Mouse (Mus musculus) liver, embryonic 13.5 days (tissue): Measurements from ENCODE around the gene C8g. TPM values are rescaled to one million over a fixed set of nuclear protein-coding genes. Genes with fewer than 3 reads are reported as not detected.
A peak's percentile ranks its signal among the peaks of the same experiment; 100 is the strongest.

ENCODE experiments used
- ATAC-seq: fragments of 200-750 bp; cut with Nextera tagmentation; 2 replicates; pipeline ENCODE4 v1.8.0; 2017; ENCODE audit warnings: low read depth, mild to moderate bottlenecking, moderate number of reproducible peaks, moderate library complexity
- DNase-seq: peaks from one replicate; pipeline ENCODE4 v3.0.0; 2022
- H3K27ac ChIP-seq: fragments of 300-500 bp; sonication (generic); 2 replicates; pipeline ENCODE4 v1.5.1; 2015; ENCODE audit warnings: moderate library complexity, mild to moderate bottlenecking, inconsistent platforms
- H3K27me3 ChIP-seq: fragments of 300-500 bp; sonication (generic); 2 replicates; pipeline ENCODE4 v1.6.1; 2015; ENCODE audit warnings: mild to moderate bottlenecking, inconsistent platforms
- H3K36me3 ChIP-seq: fragments of 300-500 bp; sonication (generic); 2 replicates; pipeline ENCODE4 v1.6.1; 2015; ENCODE audit warnings: mild to moderate bottlenecking, inconsistent platforms
- H3K4me1 ChIP-seq: fragments of 300-500 bp; sonication (generic); replicated peaks from 2 replicates; pipeline ENCODE4 v1.6.1; 2015; ENCODE audit warnings: inconsistent platforms
- H3K4me2 ChIP-seq: fragments of 300-500 bp; sonication (generic); 2 replicates; pipeline ENCODE4 v1.6.1; 2015; ENCODE audit warnings: inconsistent platforms, mild to moderate bottlenecking, moderate library complexity
- H3K4me3 ChIP-seq: fragments of 300-500 bp; sonication (generic); replicated peaks from 2 replicates; pipeline ENCODE4 v1.5.1; 2015; ENCODE audit warnings: mild to moderate bottlenecking, inconsistent platforms
- H3K9ac ChIP-seq: fragments of 300-500 bp; sonication (generic); 2 replicates; pipeline ENCODE4 v1.6.1; 2015; ENCODE audit warnings: mild to moderate bottlenecking, inconsistent platforms
- H3K9me3 ChIP-seq: fragments of 300-500 bp; sonication (generic); replicated peaks from 2 replicates; pipeline ENCODE4 v1.6.1; 2016; ENCODE audit warnings: inconsistent platforms
- WGBS: fragments of 180-500 bp; shearing (Covaris S2); methylation state at CpG from one replicate; pipeline ENCODE4 v1.1.7; 2015; ENCODE audit not compliant: insufficient replicate concordance; 5-methylcytosine and 5-hydroxymethylcytosine counted together
- polyA plus RNA-seq: library from polyadenylated mRNA; unstranded; fragments of >200 nt; fragmentation: Nextera tagmentation; extraction: Ambion mirVana; gene quantifications from 2 replicates; pipeline ENCODE4 v1.2.1, GENCODE M21; 2015

The C8g gene
- polyA plus RNA-seq, 1 experiment from 2014 or later = 26.8 TPM

DNA sequence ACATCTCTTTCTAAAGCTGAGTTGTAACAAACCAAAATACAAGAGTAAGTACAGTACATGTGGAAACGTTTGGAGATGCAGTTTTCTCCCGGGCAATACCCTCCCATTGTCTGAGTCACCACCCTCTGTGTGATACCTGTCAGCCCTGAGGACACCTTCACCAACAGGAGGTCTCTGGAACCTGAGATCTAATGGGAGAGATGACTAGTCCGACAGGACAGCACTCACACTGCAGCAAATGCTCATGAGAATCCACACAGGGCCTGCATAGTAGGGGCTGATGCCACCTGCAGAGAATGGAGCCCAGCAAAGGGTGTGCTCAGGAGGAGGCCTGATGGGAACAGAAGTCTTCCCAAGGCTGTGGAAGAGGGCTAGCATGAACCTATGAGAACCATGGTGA, 40.1 kb downstream of the C8g start:
- Histone ChIP-seq H3K36me3 (peaks cover 5% of the 10 kb centered on the region), H3K27ac (peak overlapping the region; percentile 79), H3K4me2 (peak overlapping the region; percentile 96), H3K27me3 (no peaks in the 10 kb centered on the region), H3K9ac (peak overlapping the region; percentile 28; the same call in 1 of the 2 replicates), H3K9me3 (no peaks in the 10 kb centered on the region), H3K4me3 (peak overlapping the region; percentile 78), H3K4me1 (peaks cover 50% of the 10 kb centered on the region)
- no peak for DNase-seq
- no peak for ATAC-seq
- 19% methylated on average over 3 of the region's 3 CpGs for WGBS

- Histone ChIP-seq H3K27me3 (no peaks in the 10 kb centered on the region), H3K36me3 (peaks cover 5% of the 10 kb centered on the region), H3K4me1 (peaks cover 51% of the 10 kb centered on the region), H3K4me3 (peak within 1 kb of the TSS; percentile 78), H3K9ac (peak within 1 kb of the TSS; percentile 85), H3K4me2 (peak within 1 kb of the TSS; percentile 96), H3K9me3 (no peaks in the 10 kb centered on the region), H3K27ac (peak within 1 kb of the TSS; percentile 89)
- ATAC-seq (peak; percentile 88), DNase-seq (peak; percentile 88)
- under 1% methylated on average over 48 of the region's 48 CpGs for WGBS
These were observed 40.8 kb downstream of the C8g start, which contains the start of gene Paxx for GRCm38 (mm10) chr2:25460551-25461309. Gene Paxx (minus strand): TSS chr2:25461094.

GRCm38 (mm10) chr2:25460135-25460534, 41.4 kb downstream of the C8g start:
- peaks cover 45% of the 10 kb centered on the region for H3K4me1 ChIP-seq
- H3K27me3 ChIP-seq = no peaks in the 10 kb centered on the region
- 39% methylated on average over 5 of the region's 5 CpGs for WGBS
- no peaks in the 10 kb centered on the region for H3K9me3 ChIP-seq
- H3K36me3 ChIP-seq = peaks cover 5% of the 10 kb centered on the region
- peak overlapping the region; percentile 96 for H3K4me2 ChIP-seq
- DNase-seq = no peak
- no peak for ATAC-seq
- H3K9ac ChIP-seq = peak overlapping the region; percentile 85
- H3K4me3 ChIP-seq = peak overlapping the region; percentile 78
- H3K27ac ChIP-seq = peak overlapping the region; percentile 89

- Histone ChIP-seq H3K36me3 (peaks cover 5% of the 10 kb centered on the region), H3K27ac (no peak overlapping the region), H3K9me3 (no peaks in the 10 kb centered on the region), H3K4me2 (no peak overlapping the region), H3K4me1 (peaks cover 40% of the 10 kb centered on the region), H3K4me3 (no peak overlapping the region), H3K9ac (no peak overlapping the region), H3K27me3 (no peaks in the 10 kb centered on the region)
- DNase-seq (no peak), ATAC-seq (no peak)
- 75% methylated on average over 5 of the region's 5 CpGs for WGBS
These were observed 42.6 kb downstream of the C8g start for GRCm38 (mm10) chr2:25458911-25459310.

- H3K27me3 ChIP-seq = no peaks in the 10 kb centered on the region
- H3K27ac ChIP-seq = no peak overlapping the region
- H3K4me2 ChIP-seq = no peak overlapping the region
- WGBS = 73% methylated on average over 9 of the region's 9 CpGs
- no peaks in the 10 kb centered on the region for H3K9me3 ChIP-seq
- H3K36me3 ChIP-seq = peaks cover 5% of the 10 kb centered on the region
- peaks cover 40% of the 10 kb centered on the region for H3K4me1 ChIP-seq
- H3K9ac ChIP-seq = no peak overlapping the region
- no peak overlapping the region for H3K4me3 ChIP-seq
- DNase-seq (no peak), ATAC-seq (no peak)
These were observed 44.3 kb downstream of the C8g start for GRCm38 (mm10) chr2:25457022-25457896.

- 54% methylated on average over 14 of the region's 14 CpGs for WGBS
- H3K4me2 ChIP-seq = no peak within 1 kb of the TSS
- no peak within 1 kb of the TSS for H3K4me3 ChIP-seq
- DNase-seq = no peak
- peaks cover 5% of the 10 kb centered on the region for H3K36me3 ChIP-seq
- no peak within 1 kb of the TSS for H3K27ac ChIP-seq
- no peak within 1 kb of the TSS for H3K9ac ChIP-seq
- ATAC-seq = no peak
- H3K4me1 ChIP-seq = peaks cover 35% of the 10 kb centered on the region
- no peaks in the 10 kb centered on the region for H3K9me3 ChIP-seq
- no peaks in the 10 kb centered on the region for H3K27me3 ChIP-seq
These were observed 45.1 kb downstream of the C8g start, which contains the start of gene Clic3 for GRCm38 (mm10) chr2:25456205-25456953. Gene Clic3 (plus strand): TSS chr2:25456838.

DNA sequence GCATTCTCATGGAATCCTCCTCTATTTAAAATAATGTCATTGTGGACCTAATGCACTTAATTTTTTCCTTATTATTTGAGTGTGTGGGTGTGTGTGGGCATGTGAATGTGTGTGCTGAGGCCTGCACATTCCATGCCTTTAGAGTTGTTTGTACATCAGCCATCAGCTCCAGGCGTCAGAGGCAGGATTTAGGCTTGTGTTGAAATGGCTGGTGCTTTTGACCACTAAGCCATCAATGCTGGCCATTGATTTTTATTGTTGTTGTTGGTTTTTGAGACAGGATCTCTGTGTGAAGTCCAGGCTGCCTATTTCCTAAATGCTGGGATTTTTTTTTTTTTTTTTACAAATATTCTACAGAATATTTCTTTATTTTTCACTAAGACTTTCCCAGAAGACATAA, 48.6 kb downstream of the C8g start:
- WGBS = 32% methylated on average over 1 of the region's 1 CpGs
- Histone ChIP-seq H3K4me3 (no peak overlapping the region), H3K4me1 (peaks cover 12% of the 10 kb centered on the region), H3K36me3 (no peaks in the 10 kb centered on the region; the same call in 1 of the 2 replicates), H3K27me3 (no peaks in the 10 kb centered on the region), H3K9me3 (no peaks in the 10 kb centered on the region), H3K4me2 (no peak overlapping the region), H3K27ac (no peak overlapping the region), H3K9ac (no peak overlapping the region)
- no peak for ATAC-seq
- DNase-seq = no peak

DNA sequence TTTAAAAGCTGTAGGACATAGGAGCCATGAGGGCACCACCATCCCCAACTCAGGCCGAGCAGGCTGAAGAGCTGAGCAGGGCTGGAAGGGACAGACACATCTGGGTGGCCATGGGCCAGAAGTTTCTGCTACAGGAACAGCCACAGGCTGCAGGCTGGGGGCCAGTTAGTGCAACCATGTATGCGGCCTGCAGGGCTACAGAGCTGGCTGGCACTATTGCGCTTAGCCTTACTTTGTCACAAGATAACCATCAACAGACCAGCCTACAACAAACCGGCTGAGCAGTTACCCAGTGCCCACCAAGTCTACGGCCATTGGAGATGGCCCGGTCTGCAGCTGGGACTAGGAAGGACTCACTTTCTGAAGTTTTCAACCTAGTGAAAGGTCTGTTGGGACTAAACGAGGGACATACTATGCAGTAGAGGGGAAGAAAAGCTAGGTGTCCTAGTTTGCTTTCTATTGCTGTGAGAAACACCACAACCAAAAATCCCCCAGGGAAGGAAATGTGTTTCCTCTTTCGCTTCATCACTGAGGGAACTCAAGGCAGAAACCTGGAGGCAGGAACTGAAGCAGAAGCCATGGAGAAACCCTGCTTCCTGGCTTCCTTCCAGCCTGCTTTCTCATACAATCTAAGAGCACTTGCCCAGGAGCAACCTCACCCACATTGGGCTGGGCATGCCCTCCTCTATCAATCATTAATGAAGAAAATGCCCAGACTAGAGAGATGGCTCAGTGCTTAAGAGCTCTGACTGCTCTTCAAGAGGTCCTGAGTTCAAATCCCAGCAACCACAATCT, 50.5 kb downstream of the C8g start:
- no peak overlapping the region for H3K4me3 ChIP-seq
- H3K4me2 ChIP-seq = no peak overlapping the region
- H3K9me3 ChIP-seq = no peaks in the 10 kb centered on the region
- ATAC-seq (no peak), DNase-seq (no peak)
- 0 out of 2 replicates have a peak, but pooled peaks cover 5% of the 10 kb centered on the region for H3K36me3 ChIP-seq
- no peaks in the 10 kb centered on the region for H3K27me3 ChIP-seq
- 51% methylated on average over 8 of the region's 8 CpGs for WGBS
- H3K27ac ChIP-seq = no peak overlapping the region
- H3K4me1 ChIP-seq = peaks cover under 1% of the 10 kb centered on the region; the same call in 1 of the 2 replicates
- H3K9ac ChIP-seq = no peak overlapping the region
